Mouse (Mus musculus): ENCODE measurements at regions not wholly inside any gene's neighbourhood (a gene's known extent, or its start where the extent isn't known, plus 50 kb on each side); places are given as distances from the start of the nearest gene placed in this dataset.

DNA sequence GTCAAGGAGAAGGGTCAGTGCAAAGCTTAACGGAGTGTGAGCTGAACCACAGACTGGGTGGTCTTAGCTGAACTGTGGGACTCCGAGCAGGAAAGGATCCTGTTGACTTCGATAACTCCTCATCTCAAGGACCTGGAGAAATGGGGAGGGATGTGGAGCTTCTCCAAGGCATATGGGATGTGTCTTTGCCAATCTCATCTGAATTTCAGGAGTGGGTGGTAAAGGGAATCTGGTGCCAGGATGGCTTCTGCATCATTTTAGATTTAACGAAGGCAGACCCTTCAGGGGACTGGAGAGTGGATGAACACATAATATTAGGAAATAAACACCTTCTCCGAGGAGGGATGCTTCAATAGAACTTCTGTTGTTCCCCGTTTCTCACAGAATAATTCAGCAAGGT lies 416.9 kb upstream of the Xylt1 start:
- no peak overlapping the region for H3K4me2 ChIP-seq (ENCODE audit: low read length)
- no peaks in the 10 kb centered on the region for H3K9me3 ChIP-seq (ENCODE audit: control insufficient read depth, low read length)
- H3K4me1 ChIP-seq (ENCODE audit: control insufficient read depth in 2 of 2, insufficient read depth in 2 of 2, low read length in 2 of 2), result no peaks in the 10 kb centered on the region
- WGBS, result 67% methylated on average over 6 of the region's 6 CpGs
- H3K27ac ChIP-seq (replicated peaks in 1 of 2; ENCODE audit: control insufficient read depth in 1 of 2, insufficient read depth in 1 of 2, low read depth in 2 of 2, low read length in 2 of 2), result no peak overlapping the region
- no peak for ATAC-seq (ENCODE audit: insufficient number of reproducible peaks, insufficient read depth, low FRiP score, low read depth)
- H3K36me3 ChIP-seq (ENCODE audit: control insufficient read depth, insufficient read depth, low read length), result no peaks in the 10 kb centered on the region
- H3K27me3 ChIP-seq (ENCODE audit: control insufficient read depth, insufficient read depth, low read length), result no peaks in the 10 kb centered on the region
- no peak overlapping the region for H3K9ac ChIP-seq (ENCODE audit: low read length)
- no peak overlapping the region for H3K4me3 ChIP-seq (ENCODE audit: control insufficient read depth in 1 of 2, insufficient read depth in 1 of 2, low read depth in 1 of 2, low read length in 2 of 2)

DNA sequence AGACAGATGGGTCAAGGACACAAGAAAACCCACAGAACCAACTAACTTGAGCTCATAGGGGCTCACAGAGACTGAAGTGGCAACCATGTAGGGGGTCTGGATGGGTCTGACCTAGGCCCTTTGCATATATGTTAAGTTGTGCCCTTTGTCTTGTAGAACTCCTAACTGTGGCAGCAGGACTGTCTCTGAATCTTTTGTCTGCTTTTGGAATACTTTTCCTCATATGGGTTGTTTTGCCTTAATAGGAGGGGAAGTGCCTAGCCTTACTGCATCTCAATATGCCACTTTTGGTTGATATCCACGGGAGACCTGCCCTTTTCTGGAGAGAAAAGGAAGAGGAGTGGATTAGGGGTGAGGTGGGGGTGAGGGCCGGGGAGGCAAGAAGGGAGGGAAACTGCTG lies 389.4 kb upstream of the Xylt1 start:
- WGBS, result 48% methylated on average over 2 of the region's 2 CpGs
- Histone ChIP-seq H3K27me3 (ENCODE audit: control insufficient read depth, insufficient read depth, low read length) (no peaks in the 10 kb centered on the region), H3K4me1 (ENCODE audit: control insufficient read depth in 2 of 2, insufficient read depth in 2 of 2, low read length in 2 of 2) (no peaks in the 10 kb centered on the region), H3K36me3 (ENCODE audit: control insufficient read depth, insufficient read depth, low read length) (no peaks in the 10 kb centered on the region), H3K27ac (replicated peaks in 1 of 2; ENCODE audit: control insufficient read depth in 1 of 2, insufficient read depth in 1 of 2, low read depth in 2 of 2, low read length in 2 of 2) (no peak overlapping the region), H3K9ac (ENCODE audit: low read length) (no peak overlapping the region), H3K4me3 (ENCODE audit: control insufficient read depth in 1 of 2, insufficient read depth in 1 of 2, low read depth in 1 of 2, low read length in 2 of 2) (no peak overlapping the region), H3K4me2 (ENCODE audit: low read length) (no peak overlapping the region), H3K9me3 (ENCODE audit: control insufficient read depth, low read length) (no peaks in the 10 kb centered on the region)
- no peak for ATAC-seq (ENCODE audit: insufficient number of reproducible peaks, insufficient read depth, low FRiP score, low read depth)

DNA sequence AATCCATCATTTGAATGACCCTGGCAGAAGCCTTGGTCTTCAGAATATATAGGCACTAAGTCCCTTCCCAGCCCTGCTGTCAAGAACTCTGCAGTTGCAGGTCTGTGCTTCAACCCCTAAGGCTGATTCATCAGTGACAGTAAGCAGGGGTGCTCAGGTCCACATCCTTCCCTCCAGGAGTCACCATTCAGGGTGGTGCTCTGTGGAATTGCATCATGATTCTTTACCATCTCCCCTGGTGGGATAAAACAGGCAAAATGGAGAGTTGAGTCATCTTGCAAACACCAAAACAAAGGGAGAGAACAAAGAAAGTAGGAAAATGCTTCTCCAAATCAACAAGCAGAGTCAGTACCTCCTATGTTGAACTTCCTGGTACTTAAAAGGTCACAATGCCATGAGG lies 388.6 kb upstream of the Xylt1 start:
- Histone ChIP-seq H3K9ac (ENCODE audit: low read length) (no peak overlapping the region), H3K36me3 (ENCODE audit: control insufficient read depth, insufficient read depth, low read length) (no peaks in the 10 kb centered on the region), H3K27ac (replicated peaks in 1 of 2; ENCODE audit: control insufficient read depth in 1 of 2, insufficient read depth in 1 of 2, low read depth in 2 of 2, low read length in 2 of 2) (no peak overlapping the region), H3K4me3 (ENCODE audit: control insufficient read depth in 1 of 2, insufficient read depth in 1 of 2, low read depth in 1 of 2, low read length in 2 of 2) (no peak overlapping the region), H3K27me3 (ENCODE audit: control insufficient read depth, insufficient read depth, low read length) (no peaks in the 10 kb centered on the region), H3K9me3 (ENCODE audit: control insufficient read depth, low read length) (no peaks in the 10 kb centered on the region), H3K4me2 (ENCODE audit: low read length) (no peak overlapping the region), H3K4me1 (ENCODE audit: control insufficient read depth in 2 of 2, insufficient read depth in 2 of 2, low read length in 2 of 2) (no peaks in the 10 kb centered on the region)
- no peak for ATAC-seq (ENCODE audit: insufficient number of reproducible peaks, insufficient read depth, low FRiP score, low read depth)

DNA sequence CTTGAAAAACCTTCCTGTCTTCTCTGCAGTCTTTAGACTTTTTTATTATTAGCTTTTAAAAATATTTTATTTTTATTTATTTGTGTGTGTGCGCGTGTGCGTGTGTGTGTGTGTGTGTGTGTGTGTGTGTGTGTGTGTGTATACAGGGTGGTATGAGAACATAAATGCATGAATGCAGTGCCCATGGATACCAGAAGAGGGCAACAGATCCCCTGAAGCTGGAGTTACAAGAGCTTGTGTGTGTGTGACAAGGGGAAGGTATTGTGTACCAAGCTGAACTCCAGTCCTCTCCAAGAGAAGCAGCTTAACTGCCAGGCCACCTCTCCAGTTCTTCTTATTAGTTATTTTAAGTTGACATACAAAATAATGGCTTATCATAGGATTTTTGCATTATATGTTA lies 385.0 kb upstream of the Xylt1 start:
- H3K4me2 ChIP-seq (ENCODE audit: low read length), result no peak overlapping the region
- no peak overlapping the region for H3K9ac ChIP-seq (ENCODE audit: low read length)
- no peaks in the 10 kb centered on the region for H3K4me1 ChIP-seq (ENCODE audit: control insufficient read depth in 2 of 2, insufficient read depth in 2 of 2, low read length in 2 of 2)
- H3K9me3 ChIP-seq (ENCODE audit: control insufficient read depth, low read length), result no peaks in the 10 kb centered on the region
- H3K4me3 ChIP-seq (ENCODE audit: control insufficient read depth in 1 of 2, insufficient read depth in 1 of 2, low read depth in 1 of 2, low read length in 2 of 2), result no peak overlapping the region
- no peaks in the 10 kb centered on the region for H3K27me3 ChIP-seq (ENCODE audit: control insufficient read depth, insufficient read depth, low read length)
- H3K27ac ChIP-seq (replicated peaks in 1 of 2; ENCODE audit: control insufficient read depth in 1 of 2, insufficient read depth in 1 of 2, low read depth in 2 of 2, low read length in 2 of 2), result no peak overlapping the region
- no peak for ATAC-seq (ENCODE audit: insufficient number of reproducible peaks, insufficient read depth, low FRiP score, low read depth)
- H3K36me3 ChIP-seq (ENCODE audit: control insufficient read depth, insufficient read depth, low read length), result no peaks in the 10 kb centered on the region
- 82% methylated on average over 3 of the region's 3 CpGs for WGBS

DNA sequence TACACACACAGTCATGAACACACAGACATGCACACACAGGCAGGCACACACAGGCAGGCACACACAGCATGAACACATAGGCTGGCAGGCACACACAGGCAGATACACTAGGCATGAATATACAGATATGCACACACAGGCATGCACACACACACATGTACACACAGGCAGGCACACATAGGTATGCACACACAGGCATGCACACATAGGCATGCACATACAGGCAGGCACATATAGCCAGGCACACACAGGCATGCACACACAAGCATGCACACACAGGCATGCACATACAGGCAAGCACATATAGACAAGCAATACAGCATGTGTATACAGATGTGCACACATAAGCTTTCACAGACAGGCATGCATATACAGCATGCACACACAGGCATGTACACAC lies 377.6 kb upstream of the Xylt1 start:
- Histone ChIP-seq H3K9ac (ENCODE audit: low read length) (no peak overlapping the region), H3K27me3 (ENCODE audit: control insufficient read depth, insufficient read depth, low read length) (no peaks in the 10 kb centered on the region), H3K27ac (replicated peaks in 1 of 2; ENCODE audit: control insufficient read depth in 1 of 2, insufficient read depth in 1 of 2, low read depth in 2 of 2, low read length in 2 of 2) (no peak overlapping the region), H3K9me3 (ENCODE audit: control insufficient read depth, low read length) (no peaks in the 10 kb centered on the region), H3K4me1 (ENCODE audit: control insufficient read depth in 2 of 2, insufficient read depth in 2 of 2, low read length in 2 of 2) (no peaks in the 10 kb centered on the region), H3K4me3 (ENCODE audit: control insufficient read depth in 1 of 2, insufficient read depth in 1 of 2, low read depth in 1 of 2, low read length in 2 of 2) (no peak overlapping the region), H3K4me2 (ENCODE audit: low read length) (no peak overlapping the region), H3K36me3 (ENCODE audit: control insufficient read depth, insufficient read depth, low read length) (no peaks in the 10 kb centered on the region)
- ATAC-seq (ENCODE audit: insufficient number of reproducible peaks, insufficient read depth, low FRiP score, low read depth), result no peak

DNA sequence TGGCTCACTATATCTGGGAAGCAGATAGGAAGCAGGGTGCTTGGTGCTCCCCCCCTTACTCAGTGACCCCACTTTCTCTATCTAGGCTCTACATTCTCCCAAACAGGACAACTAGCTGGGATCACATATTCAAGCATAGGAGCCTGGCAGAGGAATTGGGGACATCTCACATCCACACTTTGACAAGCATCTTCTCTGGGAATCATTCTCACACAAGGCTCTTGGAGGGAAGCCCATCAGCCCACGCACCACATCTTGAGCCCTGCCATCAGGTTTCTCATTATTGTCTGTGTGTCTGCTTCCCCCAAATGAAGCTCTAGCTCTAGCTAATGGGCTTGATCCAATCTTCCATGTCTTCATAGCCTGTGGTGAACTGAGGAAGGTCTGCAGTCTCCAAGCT lies 362.4 kb upstream of the Xylt1 start:
- Histone ChIP-seq H3K4me1 (ENCODE audit: control insufficient read depth in 2 of 2, insufficient read depth in 2 of 2, low read length in 2 of 2) (no peaks in the 10 kb centered on the region), H3K36me3 (ENCODE audit: control insufficient read depth, insufficient read depth, low read length) (no peaks in the 10 kb centered on the region), H3K27me3 (ENCODE audit: control insufficient read depth, insufficient read depth, low read length) (no peaks in the 10 kb centered on the region), H3K4me3 (ENCODE audit: control insufficient read depth in 1 of 2, insufficient read depth in 1 of 2, low read depth in 1 of 2, low read length in 2 of 2) (no peak overlapping the region), H3K9ac (ENCODE audit: low read length) (no peak overlapping the region), H3K4me2 (ENCODE audit: low read length) (no peak overlapping the region), H3K27ac (replicated peaks in 1 of 2; ENCODE audit: control insufficient read depth in 1 of 2, insufficient read depth in 1 of 2, low read depth in 2 of 2, low read length in 2 of 2) (no peak overlapping the region), H3K9me3 (ENCODE audit: control insufficient read depth, low read length) (no peaks in the 10 kb centered on the region)
- WGBS, result 83% methylated on average over 1 of the region's 1 CpGs
- ATAC-seq (ENCODE audit: insufficient number of reproducible peaks, insufficient read depth, low FRiP score, low read depth), result no peak

DNA sequence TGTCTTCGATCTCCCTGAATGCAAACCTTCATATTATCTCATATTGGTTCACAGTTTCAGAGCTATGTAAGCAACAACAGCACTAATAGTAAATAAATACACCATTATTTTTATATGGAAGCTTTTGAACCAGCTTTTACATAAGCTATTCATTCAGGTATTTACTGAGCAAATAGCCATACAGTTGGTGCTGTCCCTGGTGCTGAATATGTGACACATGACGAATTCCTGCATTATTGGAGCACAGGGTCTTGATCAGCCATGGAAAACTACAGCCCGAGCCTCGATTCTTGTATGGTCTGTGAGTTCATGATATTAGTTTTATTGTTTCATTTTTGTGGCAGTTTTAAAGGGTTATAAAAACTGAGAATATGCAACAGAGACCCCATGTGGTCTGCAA lies 359.1 kb upstream of the Xylt1 start:
- Histone ChIP-seq H3K4me2 (ENCODE audit: low read length) (no peak overlapping the region), H3K4me3 (ENCODE audit: control insufficient read depth in 1 of 2, insufficient read depth in 1 of 2, low read depth in 1 of 2, low read length in 2 of 2) (no peak overlapping the region), H3K36me3 (ENCODE audit: control insufficient read depth, insufficient read depth, low read length) (no peaks in the 10 kb centered on the region), H3K4me1 (ENCODE audit: control insufficient read depth in 2 of 2, insufficient read depth in 2 of 2, low read length in 2 of 2) (no peaks in the 10 kb centered on the region), H3K9ac (ENCODE audit: low read length) (no peak overlapping the region), H3K9me3 (ENCODE audit: control insufficient read depth, low read length) (no peaks in the 10 kb centered on the region), H3K27ac (replicated peaks in 1 of 2; ENCODE audit: control insufficient read depth in 1 of 2, insufficient read depth in 1 of 2, low read depth in 2 of 2, low read length in 2 of 2) (no peak overlapping the region), H3K27me3 (ENCODE audit: control insufficient read depth, insufficient read depth, low read length) (no peaks in the 10 kb centered on the region)
- WGBS, result 53% methylated on average over 4 of the region's 4 CpGs
- no peak for ATAC-seq (ENCODE audit: insufficient number of reproducible peaks, insufficient read depth, low FRiP score, low read depth)

DNA sequence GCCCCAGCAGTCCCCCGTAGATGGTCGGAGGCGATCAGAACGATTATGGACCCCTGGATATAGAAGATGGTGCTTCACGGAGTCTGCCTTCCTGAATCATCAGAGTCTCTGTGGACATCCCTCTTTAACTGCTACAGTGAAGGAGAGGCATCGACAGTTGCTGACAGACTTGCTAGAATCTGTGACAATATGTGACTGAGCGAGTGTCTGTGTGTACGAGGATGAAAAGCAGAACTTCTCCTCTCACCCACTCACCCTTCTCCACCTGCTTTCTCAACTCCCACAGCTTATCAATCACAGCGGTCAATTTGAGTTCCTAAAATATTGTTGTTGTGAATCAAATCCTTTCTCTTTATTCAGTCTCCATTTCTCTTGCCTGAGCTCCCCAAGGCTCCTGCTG lies 335.9 kb upstream of the Xylt1 start:
- Histone ChIP-seq H3K9me3 (ENCODE audit: control insufficient read depth, low read length) (no peaks in the 10 kb centered on the region), H3K36me3 (ENCODE audit: control insufficient read depth, insufficient read depth, low read length) (no peaks in the 10 kb centered on the region), H3K4me3 (ENCODE audit: control insufficient read depth in 1 of 2, insufficient read depth in 1 of 2, low read depth in 1 of 2, low read length in 2 of 2) (no peak overlapping the region), H3K4me1 (ENCODE audit: control insufficient read depth in 2 of 2, insufficient read depth in 2 of 2, low read length in 2 of 2) (no peaks in the 10 kb centered on the region), H3K27ac (replicated peaks in 1 of 2; ENCODE audit: control insufficient read depth in 1 of 2, insufficient read depth in 1 of 2, low read depth in 2 of 2, low read length in 2 of 2) (no peak overlapping the region), H3K27me3 (ENCODE audit: control insufficient read depth, insufficient read depth, low read length) (no peaks in the 10 kb centered on the region), H3K4me2 (ENCODE audit: low read length) (no peak overlapping the region), H3K9ac (ENCODE audit: low read length) (no peak overlapping the region)
- no peak for ATAC-seq (ENCODE audit: insufficient number of reproducible peaks, insufficient read depth, low FRiP score, low read depth)
- 71% methylated on average over 9 of the region's 9 CpGs for WGBS
